Mouse (Mus musculus) hindbrain, embryonic 14.5 days (tissue): ENCODE results near the gene Gm17545. TPM values are rescaled to one million over a fixed set of nuclear protein-coding genes. Genes with fewer than 3 reads are reported as not detected.

Source experiments
- ATAC-seq: fragments of 200-750 bp; cut with Nextera tagmentation; 2 replicates; pipeline ENCODE4 v1.8.0; 2017; ENCODE audit warnings: moderate number of reproducible peaks, mild to moderate bottlenecking, moderate TSS enrichment, moderate library complexity; ENCODE audit not compliant: low FRiP score
- DNase-seq: peaks from one replicate; pipeline ENCODE4 v3.0.0-alpha.2; 2015; ENCODE audit warnings: low spot score
- H3K27ac ChIP-seq: fragments of 300-500 bp; sonication (generic); 2 replicates; pipeline ENCODE4 v1.5.1; 2014; ENCODE audit warnings: mild to moderate bottlenecking, moderate library complexity
- H3K27me3 ChIP-seq: fragments of 300-500 bp; sonication (generic); 2 replicates; pipeline ENCODE4 v1.6.1; 2014; ENCODE audit warnings: mild to moderate bottlenecking, low read length, mixed read lengths; ENCODE audit not compliant: control insufficient read depth, insufficient read depth
- H3K36me3 ChIP-seq: fragments of 300-500 bp; sonication (generic); replicated peaks from 2 replicates; pipeline ENCODE4 v1.6.1; 2014; ENCODE audit not compliant: control insufficient read depth, insufficient read depth
- H3K4me1 ChIP-seq: fragments of 300-500 bp; sonication (generic); replicated peaks from 2 replicates; pipeline ENCODE4 v1.6.1; 2014; ENCODE audit warnings: antibody characterized with exemption, low read length, mixed read lengths; ENCODE audit not compliant: control insufficient read depth, insufficient read depth
- H3K4me2 ChIP-seq: fragments of 300-500 bp; sonication (generic); replicated peaks from 2 replicates; pipeline ENCODE4 v1.6.1; 2014; ENCODE audit warnings: mild to moderate bottlenecking, moderate library complexity
- H3K4me3 ChIP-seq: fragments of 300-500 bp; sonication (generic); replicated peaks from 2 replicates; pipeline ENCODE4 v1.5.1; 2014; ENCODE audit warnings: mild to moderate bottlenecking, low read length
- H3K9ac ChIP-seq: fragments of 300-500 bp; sonication (generic); 2 replicates; pipeline ENCODE4 v1.6.1; 2014
- H3K9me3 ChIP-seq: fragments of 300-500 bp; sonication (generic); 2 replicates; pipeline ENCODE4 v1.6.1; 2016; ENCODE audit warnings: low read length; ENCODE audit not compliant: control insufficient read depth
- WGBS: fragments of 180-500 bp; shearing (Covaris S2); extraction: QIAGEN DNeasy Blood & Tissue Kit; methylation state at CpG from one replicate; pipeline ENCODE4 v1.1.7; 2014; 5-methylcytosine and 5-hydroxymethylcytosine counted together
- polyA plus RNA-seq: library from polyadenylated mRNA; unstranded; fragments of >200 nt; fragmentation: Nextera tagmentation; extraction: Ambion mirVana; gene quantifications from 2 replicates; pipeline ENCODE4 v1.2.1, GENCODE M21; 2014

The Gm17545 gene
- polyA plus RNA-seq, 1 experiment from 2014 or later: not detected

DNA sequence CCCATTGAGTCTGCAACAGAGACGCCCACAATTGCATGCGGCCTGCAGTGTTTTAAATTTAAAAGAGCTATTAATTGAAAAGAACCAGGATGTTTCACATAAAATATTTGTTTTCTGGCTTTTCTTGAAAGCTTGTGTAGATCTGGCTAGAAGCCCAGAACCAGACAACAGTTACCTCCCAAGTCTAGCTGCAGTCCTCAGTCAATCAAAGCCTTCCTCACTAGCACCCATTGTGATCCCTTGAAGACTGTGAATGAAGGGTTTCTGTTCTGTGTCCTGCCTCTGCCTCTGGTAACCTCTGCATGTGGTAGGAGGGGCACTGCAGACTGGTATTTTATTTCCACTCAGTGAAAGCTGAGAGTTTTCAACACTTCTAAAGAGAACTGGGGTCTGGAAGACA is 48.9 kb downstream of the Gm17545 start:
- Histone ChIP-seq H3K9me3 (no peaks in the 10 kb centered on the region), H3K27ac (no peak overlapping the region), H3K4me2 (no peak overlapping the region), H3K27me3 (no peaks in the 10 kb centered on the region), H3K9ac (no peak overlapping the region), H3K4me3 (no peak overlapping the region), H3K36me3 (no peaks in the 10 kb centered on the region), H3K4me1 (no peaks in the 10 kb centered on the region)
- ATAC-seq (no peak), DNase-seq (no peak)
- WGBS: 74% methylated on average over 2 of the region's 2 CpGs

DNA sequence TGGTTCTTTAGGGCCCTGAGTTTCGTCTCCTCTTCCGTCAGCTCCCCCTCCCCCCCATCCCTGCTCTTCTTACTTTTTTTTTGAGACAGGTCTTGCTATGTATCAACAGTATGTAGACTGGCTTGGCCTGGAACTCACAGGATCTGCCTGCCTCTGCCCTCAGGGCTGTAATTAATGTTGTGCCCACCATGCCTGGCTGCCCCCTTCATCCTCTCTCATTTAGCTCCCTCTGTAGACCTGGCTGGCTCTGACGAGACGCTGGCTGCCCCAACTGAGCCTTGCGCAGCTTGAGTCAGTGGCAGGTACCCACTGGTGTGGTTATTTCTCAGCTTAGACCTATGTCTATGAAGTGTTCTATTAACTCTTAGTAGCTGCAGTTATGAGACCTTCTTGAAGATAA is 49.5 kb downstream of the Gm17545 start:
- Histone ChIP-seq H3K9me3 (no peaks in the 10 kb centered on the region), H3K36me3 (no peaks in the 10 kb centered on the region), H3K4me2 (no peak overlapping the region), H3K9ac (no peak overlapping the region), H3K4me1 (no peaks in the 10 kb centered on the region), H3K27ac (no peak overlapping the region), H3K27me3 (no peaks in the 10 kb centered on the region), H3K4me3 (no peak overlapping the region)
- ATAC-seq (no peak), DNase-seq (no peak)
- WGBS: 87% methylated on average over 5 of the region's 5 CpGs

DNA sequence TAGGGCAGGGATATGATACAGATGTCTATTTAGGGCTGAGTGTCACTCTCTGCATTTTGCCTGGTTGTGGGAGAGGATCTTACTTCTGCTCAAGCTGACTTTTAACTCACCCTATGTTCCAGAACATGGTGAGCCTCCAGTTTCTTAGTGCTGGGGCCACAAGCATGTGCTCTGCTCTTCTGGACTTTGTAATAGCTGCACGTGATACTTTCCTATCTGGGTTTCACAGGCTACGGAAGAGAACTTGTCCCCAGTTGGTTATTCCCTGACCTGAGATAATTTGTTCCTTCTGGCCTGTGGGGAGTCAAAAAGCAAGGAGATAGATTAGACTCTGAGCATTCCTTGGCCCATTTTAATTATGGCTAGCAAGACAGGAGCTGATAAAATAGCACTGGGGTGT is 51.5 kb downstream of the Gm17545 start:
- no peak overlapping the region for H3K27ac ChIP-seq
- DNase-seq (no peak), ATAC-seq (no peak)
- H3K4me3 ChIP-seq: no peak overlapping the region
- WGBS: 88% methylated on average over 2 of the region's 2 CpGs
- no peaks in the 10 kb centered on the region for H3K36me3 ChIP-seq
- H3K9ac ChIP-seq: no peak overlapping the region
- no peaks in the 10 kb centered on the region for H3K4me1 ChIP-seq
- H3K27me3 ChIP-seq: no peaks in the 10 kb centered on the region
- H3K4me2 ChIP-seq: no peak overlapping the region
- no peaks in the 10 kb centered on the region for H3K9me3 ChIP-seq

Other genes with a start within 250 kb of the Gm17545 start
- 10.5 and 11.5 TPM in 2 replicates for gene Zfp809, start 228.6 kb upstream of the Gm17545 start, polyA plus RNA-seq
- gene Zfp599, start 194.4 kb upstream of the Gm17545 start, polyA plus RNA-seq: 8.5 and 8.6 TPM in 2 replicates
- gene Zfp810, start 146.6 kb upstream of the Gm17545 start, polyA plus RNA-seq: 28.0 and 32.8 TPM in 2 replicates
- gene Anln, start 65.1 kb upstream of the Gm17545 start, polyA plus RNA-seq: 6.4 and 6.6 TPM in 2 replicates
- gene 9530077C05Rik, start 42.8 kb upstream of the Gm17545 start, polyA plus RNA-seq: 11.8 and 14.9 TPM in 2 replicates
- gene Rp9, start 15.5 kb downstream of the Gm17545 start, polyA plus RNA-seq: 63.3 and 69.4 TPM in 2 replicates
- gene Bbs9, start 21.4 kb downstream of the Gm17545 start, polyA plus RNA-seq: 20.0 and 22.7 TPM in 2 replicates